Mouse (Mus musculus): Measurements from ENCODE around the gene Ubac2.

Gene Ubac2

GRCm38 (mm10) chr14:121967095-121967494 is 88.7 kb downstream of the Ubac2 start:
- DNase-seq (ENCODE audit: extremely low spot score): no peak

GRCm38 (mm10) chr14:121970402-121970801 is 92.0 kb downstream of the Ubac2 start:
- no peak for DNase-seq (ENCODE audit: extremely low spot score)

- DNase-seq (ENCODE audit: extremely low spot score): no peak
These were observed 94.7 kb downstream of the Ubac2 start for GRCm38 (mm10) chr14:121973114-121973513.

GRCm38 (mm10) chr14:121981531-121981930 is 103.1 kb downstream of the Ubac2 start:
- no peak for DNase-seq (ENCODE audit: extremely low spot score)

GRCm38 (mm10) chr14:121983009-121983933 is 104.9 kb downstream of the Ubac2 start:
- no peak for DNase-seq (ENCODE audit: extremely low spot score)

GRCm38 (mm10) chr14:121985477-121985876 is 107.1 kb downstream of the Ubac2 start:
- DNase-seq (ENCODE audit: extremely low spot score): no peak

GRCm38 (mm10) chr14:121986028-121986427 is 107.6 kb downstream of the Ubac2 start:
- no peak for DNase-seq (ENCODE audit: extremely low spot score)

GRCm38 (mm10) chr14:121987287-121987686 is 108.9 kb downstream of the Ubac2 start:
- DNase-seq (ENCODE audit: extremely low spot score): no peak

- DNase-seq (ENCODE audit: extremely low spot score): no peak
These were observed 109.3 kb downstream of the Ubac2 start for GRCm38 (mm10) chr14:121987691-121988090.

- no peak for DNase-seq (ENCODE audit: extremely low spot score)
These were observed 110.9 kb downstream of the Ubac2 start for GRCm38 (mm10) chr14:121989331-121989730.

GRCm38 (mm10) chr14:121989869-121990268 is 111.4 kb downstream of the Ubac2 start:
- DNase-seq (ENCODE audit: extremely low spot score): no peak

- DNase-seq (ENCODE audit: extremely low spot score): no peak
These were observed 112.5 kb downstream of the Ubac2 start for GRCm38 (mm10) chr14:121990897-121991296.

- DNase-seq (ENCODE audit: extremely low spot score): no peak
These were observed 113.5 kb downstream of the Ubac2 start for GRCm38 (mm10) chr14:121991921-121992320.

- DNase-seq (ENCODE audit: extremely low spot score): no peak
These were observed 114.2 kb downstream of the Ubac2 start for GRCm38 (mm10) chr14:121992395-121993280.

- DNase-seq (ENCODE audit: extremely low spot score): no peak
These were observed 115.2 kb downstream of the Ubac2 start for GRCm38 (mm10) chr14:121993616-121994015.

GRCm38 (mm10) chr14:121994171-121994700 is 115.8 kb downstream of the Ubac2 start:
- no peak for DNase-seq (ENCODE audit: extremely low spot score)

- DNase-seq (ENCODE audit: extremely low spot score): no peak
These were observed 116.6 kb downstream of the Ubac2 start for GRCm38 (mm10) chr14:121994846-121995556.

GRCm38 (mm10) chr14:121995557-121995870 is 117.1 kb downstream of the Ubac2 start:
- no peak for DNase-seq (ENCODE audit: extremely low spot score)

GRCm38 (mm10) chr14:121996786-121997185 is 118.4 kb downstream of the Ubac2 start:
- DNase-seq (ENCODE audit: extremely low spot score): no peak

GRCm38 (mm10) chr14:121999455-121999854 is 121.0 kb downstream of the Ubac2 start:
- DNase-seq (ENCODE audit: extremely low spot score): no peak

- DNase-seq (ENCODE audit: extremely low spot score): no peak
These were observed 122.1 kb downstream of the Ubac2 start for GRCm38 (mm10) chr14:122000346-122001105.

Measured in embryo, embryonic 9.5 days (tissue).